Mouse (Mus musculus) brown adipose tissue, adult 24 weeks (tissue): Measurements from ENCODE around the gene Mydgf. TPM values are rescaled to one million over a fixed set of nuclear protein-coding genes. Genes with fewer than 3 reads are reported as not detected.

Experiments
- H3K27ac ChIP-seq: fragments of 200-500 bp; replicated peaks from 2 replicates; pipeline ENCODE4 v1.5.1; 2012; ENCODE audit warnings: low read depth, mild to moderate bottlenecking, low read length
- H3K4me1 ChIP-seq: fragments of 200-500 bp; 2 replicates; pipeline ENCODE4 v1.6.1; 2012; ENCODE audit warnings: low read length, mixed read lengths; ENCODE audit not compliant: control insufficient read depth, insufficient read depth, insufficient read length
- H3K4me3 ChIP-seq: fragments of 200-500 bp; 2 replicates; pipeline ENCODE4 v1.5.1; 2012; ENCODE audit warnings: low read depth, mild to moderate bottlenecking, low read length, moderate library complexity; ENCODE audit not compliant: insufficient read depth
- polyA plus RNA-seq: library from polyadenylated mRNA; stranded (reverse); fragments of >200 nt; gene quantifications from 2 replicates; pipeline ENCODE4 v1.2.4, GENCODE M21; 2012; ENCODE audit not compliant: missing spikeins, insufficient read depth, insufficient read length

Gene Mydgf
- polyA plus RNA-seq, 1 experiment = 30.8 TPM

- peaks cover 10% of the 10 kb centered on the region for H3K4me1 ChIP-seq
- H3K27ac ChIP-seq = peak overlapping the region; percentile 89
- H3K4me3 ChIP-seq = peak overlapping the region; percentile 20; the same call in 1 of the 2 replicates
These were observed 13.1 kb downstream of the Mydgf start for GRCm38 (mm10) chr17:56170636-56171035.

GRCm38 (mm10) chr17:56169830-56170229 lies 13.9 kb downstream of the Mydgf start:
- Histone ChIP-seq H3K4me3 (peak overlapping the region; percentile 20; the same call in 1 of the 2 replicates), H3K4me1 (peaks cover 10% of the 10 kb centered on the region), H3K27ac (peak overlapping the region; percentile 89)

GRCm38 (mm10) chr17:56165671-56166070 lies 18.0 kb downstream of the Mydgf start:
- no peak overlapping the region for H3K27ac ChIP-seq
- peaks cover 11% of the 10 kb centered on the region for H3K4me1 ChIP-seq
- no peak overlapping the region for H3K4me3 ChIP-seq

- Histone ChIP-seq H3K4me1 (peaks cover 5% of the 10 kb centered on the region; the same call in 1 of the 2 replicates), H3K27ac (peak overlapping the region; percentile 86; the same call in 1 of the 2 replicates)
These were observed 19.2 kb downstream of the Mydgf start for GRCm38 (mm10) chr17:56164510-56164909.

DNA sequence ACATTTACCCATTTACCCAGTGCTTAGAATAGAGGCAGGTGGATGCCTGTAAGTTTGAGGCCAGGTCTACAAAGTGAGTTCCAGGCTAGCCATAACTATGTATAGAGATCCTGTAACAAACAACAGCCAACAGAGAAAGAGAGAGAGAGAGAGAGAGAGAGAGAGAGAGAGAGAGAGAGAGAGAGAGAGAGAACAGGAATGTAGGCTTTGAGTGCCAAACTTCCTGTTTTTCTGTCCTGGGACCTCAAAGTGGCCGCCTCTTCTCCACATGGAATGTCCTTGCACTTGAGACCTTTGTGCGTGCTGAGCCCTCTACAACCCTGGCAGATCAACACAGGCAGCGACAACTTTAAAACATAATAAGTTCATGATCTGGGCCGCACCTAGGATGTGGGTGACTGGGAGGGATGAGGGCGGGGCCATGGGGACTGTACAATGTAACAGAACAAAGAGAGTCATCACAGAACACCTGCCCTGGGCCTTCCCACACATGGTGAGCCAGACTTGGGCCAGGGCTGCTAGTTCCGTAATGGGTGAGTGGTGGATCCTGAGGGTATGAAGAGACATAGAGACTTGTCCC lies 20.1 kb downstream of the Mydgf start:
- Histone ChIP-seq H3K27ac (peak overlapping the region; percentile 86), H3K4me1 (peaks cover 5% of the 10 kb centered on the region; the same call in 1 of the 2 replicates), H3K4me3 (peak overlapping the region; percentile 59)

More at GRCm38 (mm10) chr17:56164510-56164909, 19.2 kb downstream of the Mydgf start:
- H3K4me3 ChIP-seq = 0 out of 2 replicates have a peak overlapping the region, but pooled peaks have one; percentile 59

DNA sequence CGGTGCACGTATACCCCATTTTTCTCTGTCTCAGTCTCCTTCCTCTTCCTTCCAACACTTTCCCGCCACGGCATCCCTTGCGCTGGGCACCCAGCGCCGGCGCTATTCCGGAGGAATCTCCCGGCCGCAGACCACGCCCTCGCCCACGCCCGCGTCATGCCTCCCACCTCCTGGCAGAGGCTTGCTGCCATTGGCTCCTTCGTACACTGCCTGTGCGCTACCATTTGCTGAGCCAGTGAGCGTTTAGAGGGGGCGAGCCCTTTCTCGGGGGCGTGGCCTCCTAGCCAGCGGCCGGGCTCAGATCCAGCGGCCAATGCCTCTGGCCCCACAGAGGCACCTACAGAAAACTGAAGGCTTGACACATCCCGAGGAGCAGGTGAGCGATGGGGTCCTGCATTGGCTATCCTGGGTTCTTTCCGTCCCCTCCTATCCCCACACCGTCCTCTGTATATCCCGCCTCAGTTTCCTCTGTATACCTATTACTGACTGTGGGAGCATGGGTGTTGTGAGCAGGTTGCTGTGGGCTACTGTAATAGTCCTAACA lies 21.4 kb downstream of the Mydgf start, which contains the start of gene Tnfaip8l1:
Gene Tnfaip8l1, plus strand, starts transcription at position 247 of the 544 bp plus-strand sequence.
- peak within 1 kb of the TSS; percentile 86 for H3K27ac ChIP-seq
- H3K4me1 ChIP-seq = peaks cover 5% of the 10 kb centered on the region; the same call in 1 of the 2 replicates
- peak within 1 kb of the TSS; percentile 59 for H3K4me3 ChIP-seq

DNA sequence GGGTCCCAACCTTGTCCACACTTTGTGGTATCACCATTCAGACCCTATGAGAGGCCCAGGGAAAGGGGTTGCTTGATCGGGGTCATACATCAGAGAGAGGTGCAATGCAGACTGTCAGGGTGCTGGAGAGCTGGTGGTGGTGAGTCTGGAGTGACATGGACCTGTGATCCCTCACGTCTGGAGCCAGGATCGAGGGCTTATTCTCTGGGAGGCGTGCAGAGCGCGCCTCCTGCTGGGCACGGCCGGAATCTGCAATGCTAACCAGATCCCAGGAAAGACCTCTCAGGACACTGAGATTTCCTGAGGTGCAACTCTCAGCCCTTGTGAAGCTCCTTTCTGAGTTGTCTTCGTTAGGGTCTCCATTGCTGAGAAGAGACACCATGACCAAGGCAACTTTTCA lies 24.0 kb downstream of the Mydgf start:
- H3K27ac ChIP-seq = no peak overlapping the region
- H3K4me1 ChIP-seq = peaks cover 5% of the 10 kb centered on the region; the same call in 1 of the 2 replicates
- no peak overlapping the region for H3K4me3 ChIP-seq

- Histone ChIP-seq H3K4me1 (no peaks in the 10 kb centered on the region), H3K27ac (no peak overlapping the region), H3K4me3 (no peak overlapping the region)
These were observed 30.1 kb downstream of the Mydgf start for GRCm38 (mm10) chr17:56153643-56154042.

- Histone ChIP-seq H3K4me3 (no peak overlapping the region), H3K27ac (no peak overlapping the region), H3K4me1 (no peaks in the 10 kb centered on the region)
These were observed 33.8 kb downstream of the Mydgf start for GRCm38 (mm10) chr17:56149897-56150296.

DNA sequence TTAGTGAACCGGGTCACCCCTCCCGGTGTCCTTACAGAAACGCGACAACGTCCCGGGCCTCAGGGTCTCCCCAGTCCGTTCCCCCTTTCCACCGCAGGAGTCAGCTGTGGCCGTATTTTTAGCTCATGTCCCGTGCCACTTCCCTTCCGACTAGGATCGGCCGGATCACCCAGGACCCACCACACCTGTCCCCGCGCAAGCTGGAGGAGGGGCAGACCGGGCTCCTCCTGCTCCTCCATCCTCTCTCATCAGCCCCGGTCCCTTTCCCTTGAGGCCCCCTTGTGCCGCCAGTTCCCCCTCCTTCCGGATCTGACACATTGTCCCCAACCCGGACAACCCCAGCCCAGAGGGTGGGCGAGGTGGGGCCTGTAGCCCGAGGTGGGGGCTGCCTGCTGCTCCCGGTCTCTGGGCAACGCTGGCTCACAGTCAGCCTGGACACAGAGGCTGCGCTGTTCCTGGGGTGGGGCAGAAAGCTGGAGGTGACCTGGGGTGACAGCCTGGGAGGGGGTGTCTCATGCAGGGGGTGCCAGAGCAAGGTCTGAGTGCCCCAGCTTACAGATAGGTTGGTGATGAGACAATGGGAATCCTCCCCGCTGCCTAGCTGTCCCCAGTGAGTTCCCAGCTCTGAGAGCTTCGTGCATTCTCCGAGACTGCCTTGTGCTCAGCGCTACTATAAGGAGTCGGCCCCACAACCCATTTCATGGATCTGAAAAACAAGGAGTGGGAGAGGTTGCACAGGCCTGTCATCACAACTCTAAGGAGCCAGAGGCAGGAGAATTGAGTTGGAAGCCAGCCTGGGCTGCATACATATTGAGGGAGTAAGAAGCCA lies 34.7 kb downstream of the Mydgf start:
- Histone ChIP-seq H3K4me3 (no peak overlapping the region), H3K4me1 (no peaks in the 10 kb centered on the region), H3K27ac (no peak overlapping the region)

GRCm38 (mm10) chr17:56148280-56148679 lies 35.4 kb downstream of the Mydgf start:
- Histone ChIP-seq H3K4me3 (no peak overlapping the region), H3K4me1 (no peaks in the 10 kb centered on the region), H3K27ac (no peak overlapping the region)

- Histone ChIP-seq H3K4me1 (no peaks in the 10 kb centered on the region), H3K4me3 (no peak overlapping the region), H3K27ac (no peak overlapping the region)
These were observed 36.3 kb downstream of the Mydgf start for GRCm38 (mm10) chr17:56147420-56147819.

DNA sequence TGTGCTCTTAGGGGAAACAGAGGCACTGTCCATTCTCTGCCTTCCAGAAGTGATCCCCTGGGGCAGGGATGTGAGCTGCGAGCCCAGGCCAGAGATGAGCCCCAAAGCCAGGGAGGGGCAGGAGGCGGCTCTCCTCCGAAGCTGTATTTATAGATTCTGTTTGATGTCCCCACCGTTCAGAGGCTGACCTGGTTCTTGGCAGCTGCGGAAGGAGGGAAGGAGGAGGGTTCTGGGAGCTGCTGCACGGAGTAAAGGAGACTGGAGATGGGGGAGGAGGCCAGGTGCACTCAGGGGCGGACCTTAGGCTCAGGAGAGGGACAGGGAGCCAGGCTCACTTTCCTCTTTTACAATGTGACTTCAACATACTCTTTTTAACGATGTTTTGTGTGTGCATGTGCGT lies 37.6 kb downstream of the Mydgf start:
- Histone ChIP-seq H3K27ac (no peak overlapping the region), H3K4me3 (no peak overlapping the region), H3K4me1 (no peaks in the 10 kb centered on the region; the same call in 1 of the 2 replicates)

DNA sequence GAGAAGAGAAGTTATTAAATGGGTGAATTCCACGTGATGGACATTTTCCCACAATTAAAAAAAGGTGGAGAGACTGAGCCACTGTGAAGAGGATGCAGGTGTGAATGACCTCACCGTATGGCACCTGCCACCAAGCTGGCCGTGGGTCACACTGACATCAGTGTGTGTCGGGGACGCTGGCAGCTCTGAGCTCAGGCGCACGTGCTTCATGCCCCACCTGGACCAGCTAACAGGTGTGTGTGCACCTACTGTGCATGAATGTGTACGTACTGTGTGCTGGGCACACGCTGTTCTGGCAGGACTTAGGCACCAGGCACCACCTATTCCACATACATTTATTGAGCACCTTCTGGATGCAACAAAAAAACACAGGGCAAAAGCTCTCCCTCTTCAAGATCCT lies 39.2 kb downstream of the Mydgf start:
- H3K4me1 ChIP-seq = no peaks in the 10 kb centered on the region; the same call in 1 of the 2 replicates
- no peak overlapping the region for H3K27ac ChIP-seq
- H3K4me3 ChIP-seq = no peak overlapping the region
